Mouse (Mus musculus): ENCODE measurements around the gene Ckap4. TPM values are rescaled to one million over a fixed set of nuclear protein-coding genes. Genes with fewer than 3 reads are reported as not detected.

Ckap4 gene
- polyA plus RNA-seq, 1 experiment from 2014 or later: 91.5 TPM

Other genes starting within 250 kb of the Ckap4 start
- 2.3 and 2.6 TPM in 2 replicates for gene Nuak1, start 93.5 kb downstream of the Ckap4 start, polyA plus RNA-seq (2015; fragmentation: Nextera tagmentation; extraction: Ambion mirVana)
- gene Tcp11l2, start 42.6 kb upstream of the Ckap4 start, polyA plus RNA-seq (2015; fragmentation: Nextera tagmentation; extraction: Ambion mirVana): 27.9 and 30.6 TPM in 2 replicates
- 9.4 and 10.7 TPM in 2 replicates for gene Polr3b, start 88.2 kb upstream of the Ckap4 start, polyA plus RNA-seq (2015; fragmentation: Nextera tagmentation; extraction: Ambion mirVana)
- not detected in 2 replicates for gene Rfx4, start 222.0 kb upstream of the Ckap4 start, polyA plus RNA-seq (2015; fragmentation: Nextera tagmentation; extraction: Ambion mirVana)